Mouse (Mus musculus) heart, adult 2 months (tissue): Measurements from ENCODE around the gene Sptssa.

Experiments used
- EP300 ChIP-seq: fragments of 200-500 bp; IDR thresholded peaks from 2 replicates; pipeline ENCODE4 v1.6.1; 2011; ENCODE audit warnings: low read depth, low read length, control low read depth; ENCODE audit not compliant: insufficient read depth
- POLR2A ChIP-seq: fragments of 200-500 bp; IDR thresholded peaks from 2 replicates; pipeline ENCODE4 v1.6.1; 2011; ENCODE audit warnings: mild to moderate bottlenecking, low read depth, low read length, control low read depth; ENCODE audit not compliant: insufficient read depth

DNA sequence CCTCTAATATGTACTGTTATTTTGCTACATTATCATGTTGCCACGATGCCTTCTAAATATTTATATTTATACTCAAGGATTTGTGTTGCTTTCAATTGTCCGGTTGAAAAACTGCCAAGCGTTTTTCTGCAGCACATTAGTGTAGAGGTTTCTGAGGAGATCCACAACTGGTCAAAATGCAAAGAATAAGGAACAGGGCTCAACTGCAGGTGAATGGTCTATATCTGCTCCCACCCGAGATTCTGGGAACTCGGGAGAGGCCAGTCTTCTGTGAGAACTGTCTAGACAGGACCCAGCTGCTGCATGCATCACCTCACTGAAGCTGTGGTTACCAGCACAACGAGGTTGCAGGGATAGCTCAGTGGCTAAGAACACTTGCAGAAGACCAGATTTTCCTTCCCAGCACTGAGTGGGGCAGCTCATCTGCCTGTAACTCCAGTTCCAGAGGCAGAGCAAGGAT is 41.4 kb upstream of the Sptssa start:
- TF ChIP-seq POLR2A, result no peak
- TF ChIP-seq EP300, result no peak
